Mouse (Mus musculus): ENCODE measurements around the gene Tmem150c. TPM values are rescaled to one million over a fixed set of nuclear protein-coding genes. Genes with fewer than 3 reads are reported as not detected.

Gene Tmem150c
- total RNA-seq, 2 experiments from 2014 or later = 6.2 to 15.2 TPM

DNA sequence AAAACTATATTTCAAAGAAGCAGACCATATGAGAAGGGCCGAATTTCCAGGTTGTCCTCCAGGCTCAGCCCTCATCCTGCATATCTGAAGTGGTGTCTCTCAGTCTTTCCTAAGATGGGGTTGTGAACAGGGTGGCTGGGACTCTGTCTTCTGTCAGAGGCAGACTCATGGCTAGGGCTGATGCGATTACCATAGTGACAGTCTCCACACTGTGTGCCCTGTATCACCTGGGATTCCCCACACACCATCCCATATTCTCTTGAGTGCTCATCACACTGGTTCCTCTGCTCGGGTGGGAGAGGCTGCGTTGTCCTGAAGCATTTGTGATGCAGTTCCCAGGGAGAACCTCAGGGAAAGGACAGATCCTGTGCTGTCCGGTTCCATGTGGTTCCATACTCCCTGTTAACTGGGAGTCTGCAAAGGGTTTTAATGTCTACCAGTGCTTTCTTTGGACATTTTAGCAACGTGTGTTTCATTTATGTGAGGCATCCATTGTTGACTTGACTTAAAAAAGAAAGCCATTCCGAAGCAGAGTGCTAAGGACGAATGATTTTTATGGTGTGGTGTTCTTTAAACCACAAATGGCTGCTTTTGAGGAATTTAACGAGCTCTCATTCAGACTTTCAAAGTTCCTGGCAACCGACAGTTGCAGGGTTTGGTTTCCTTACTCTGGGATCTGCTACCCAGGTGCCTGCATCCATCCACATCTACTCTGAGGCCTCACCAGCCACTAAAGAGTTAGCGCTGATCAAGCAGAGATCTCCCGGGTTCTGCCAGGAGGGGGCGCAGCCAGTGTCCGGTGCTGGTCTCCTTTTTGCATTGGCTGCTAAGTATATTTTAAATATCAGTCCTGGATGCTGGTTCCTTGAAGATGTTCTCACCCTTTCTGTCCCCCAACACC, 7.2 kb upstream of the Tmem150c start:
- DNase-seq = peak in 1 of 2 experiments; percentile 30

DNA sequence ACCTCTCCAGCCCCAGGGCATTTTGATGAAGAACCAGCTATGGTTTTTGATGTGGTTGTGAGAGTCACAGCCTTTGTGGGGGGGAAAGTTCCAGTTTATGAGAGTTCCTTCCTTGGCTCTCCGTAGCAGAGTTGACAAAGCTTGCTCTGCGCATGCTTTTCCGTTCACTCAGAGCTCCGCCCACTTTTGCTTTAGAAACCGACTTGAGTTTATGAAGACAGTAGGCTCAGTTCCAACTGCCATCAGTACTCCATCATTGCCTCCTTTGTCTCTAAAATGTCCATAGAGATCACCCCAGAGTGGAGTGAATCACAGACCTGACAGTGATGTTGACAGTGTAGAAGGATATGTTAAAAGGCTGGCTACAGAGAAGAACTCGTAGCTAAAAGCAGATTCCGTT, 3.8 kb upstream of the Tmem150c start:
- DNase-seq = no peak

DNA sequence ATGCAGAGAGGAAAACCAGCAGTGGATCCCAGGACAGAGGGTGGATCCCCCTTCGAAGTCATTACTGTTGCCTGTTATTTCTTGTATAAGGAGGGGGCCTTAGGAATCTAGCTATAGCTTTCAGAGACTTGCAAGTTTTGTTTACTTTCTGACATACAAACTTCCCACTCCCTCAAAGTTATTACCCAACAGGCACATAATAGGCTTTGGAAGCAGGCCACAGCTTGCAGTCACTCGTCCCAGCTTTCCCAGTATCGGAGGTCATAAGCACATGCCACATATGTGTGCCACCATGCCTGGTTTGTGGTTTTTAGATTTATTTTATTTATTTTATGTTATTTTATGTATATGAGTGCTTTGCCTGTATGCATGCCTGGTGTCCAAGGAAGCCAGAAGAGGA, 3.2 kb upstream of the Tmem150c start:
- no peak for DNase-seq

DNA sequence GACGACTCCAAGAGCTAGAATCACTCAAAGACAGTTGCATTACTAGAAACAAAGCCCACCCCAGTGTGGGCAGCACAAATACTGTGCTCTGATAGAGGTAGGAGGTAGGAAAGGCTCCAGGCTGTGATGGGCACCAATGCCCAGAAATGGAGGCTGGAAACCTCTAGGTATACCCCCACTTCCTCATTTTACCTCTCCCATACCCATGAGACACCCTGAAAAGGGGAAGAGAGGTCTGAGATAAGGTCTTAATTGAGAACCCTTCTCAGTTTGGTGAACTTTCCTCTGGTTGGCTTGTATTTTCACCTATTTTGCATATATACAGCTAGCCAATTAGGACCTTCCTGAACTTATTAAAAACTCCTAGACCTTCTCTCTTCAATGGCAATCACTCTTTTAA, 2.4 kb upstream of the Tmem150c start:
- DNase-seq = no peak

DNA sequence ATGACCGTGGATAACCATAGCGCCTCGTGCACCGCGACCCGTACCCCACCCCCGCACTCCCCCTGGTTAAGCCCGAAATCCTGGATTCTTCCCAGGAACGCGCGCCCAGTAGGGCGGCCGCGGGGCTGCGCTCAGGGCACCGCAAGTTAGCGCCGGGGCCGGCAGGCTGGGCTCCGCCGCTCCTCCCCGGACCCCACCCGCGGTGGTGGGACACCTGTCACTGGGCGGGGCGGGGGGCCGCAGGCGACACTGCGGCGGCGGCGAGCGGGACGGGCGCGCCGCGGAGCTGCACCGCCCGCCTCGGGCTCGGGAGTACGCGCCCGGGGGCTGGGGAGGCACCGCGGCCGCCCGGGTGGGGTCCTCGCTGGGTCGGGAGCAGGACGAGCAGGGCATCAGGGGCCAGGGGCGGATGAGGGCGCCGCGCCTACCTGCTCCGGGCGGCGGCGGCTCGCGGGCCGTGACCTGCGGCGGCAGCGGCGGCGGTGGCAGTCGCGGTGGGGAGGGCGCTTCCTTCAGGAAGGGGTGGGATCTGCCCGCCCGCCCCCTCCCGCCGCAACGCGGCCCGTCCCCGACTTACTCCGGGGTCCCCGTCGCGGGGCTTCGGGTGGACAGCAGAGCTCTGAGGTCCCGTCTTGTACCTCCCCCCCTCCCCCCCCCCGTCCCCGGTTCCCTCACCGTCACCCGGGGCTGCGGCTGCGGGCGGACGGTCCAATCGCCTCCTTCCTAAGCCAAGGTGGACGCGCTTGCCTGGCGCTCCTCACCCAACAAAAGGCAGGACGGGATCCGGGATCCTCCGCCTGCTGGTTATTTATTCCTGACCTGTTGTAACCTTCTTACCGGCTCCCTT, 594 bp downstream of the Tmem150c start:
- DNase-seq = peak; percentile 29 to 38

DNA sequence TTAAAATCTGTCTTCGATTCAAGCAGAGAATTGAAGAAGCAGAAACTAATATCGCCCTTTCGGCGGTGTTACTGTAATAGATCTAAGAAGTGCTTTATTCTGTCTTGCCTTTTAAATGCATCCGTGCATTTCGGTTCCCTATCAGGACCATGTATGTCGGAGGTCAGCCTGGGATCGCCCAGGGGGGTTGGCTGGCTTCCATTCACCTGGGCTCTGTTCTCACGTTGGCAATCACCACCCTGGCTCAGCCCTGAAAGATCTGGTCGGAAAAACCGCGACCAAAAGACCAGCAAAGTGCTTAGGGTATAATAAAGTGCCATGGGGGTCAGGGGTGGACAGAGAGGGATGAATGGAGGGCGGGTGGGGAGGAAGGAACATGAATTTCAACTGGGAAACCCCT, 1.3 kb downstream of the Tmem150c start:
- no peak for DNase-seq

DNA sequence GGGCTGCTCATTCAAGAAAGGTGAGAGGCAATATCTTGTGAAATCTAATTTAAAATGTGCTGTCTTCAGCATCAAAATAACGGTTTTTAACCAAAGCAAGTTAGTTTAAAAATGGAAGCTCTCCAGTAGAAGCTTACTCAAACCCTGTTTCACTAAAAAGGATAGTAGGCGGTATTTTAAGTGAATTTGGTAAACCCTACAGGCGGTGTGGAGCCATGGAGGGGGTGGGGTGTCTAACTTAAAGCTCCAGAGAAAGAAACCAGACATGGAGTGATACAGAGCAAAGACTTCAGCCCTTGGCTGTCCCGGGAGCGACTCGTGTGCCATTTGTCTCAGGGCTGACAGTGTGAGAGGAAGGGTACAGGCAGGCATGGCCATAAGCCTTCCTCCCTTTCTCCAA, 4.0 kb downstream of the Tmem150c start:
- no peak for DNase-seq

DNA sequence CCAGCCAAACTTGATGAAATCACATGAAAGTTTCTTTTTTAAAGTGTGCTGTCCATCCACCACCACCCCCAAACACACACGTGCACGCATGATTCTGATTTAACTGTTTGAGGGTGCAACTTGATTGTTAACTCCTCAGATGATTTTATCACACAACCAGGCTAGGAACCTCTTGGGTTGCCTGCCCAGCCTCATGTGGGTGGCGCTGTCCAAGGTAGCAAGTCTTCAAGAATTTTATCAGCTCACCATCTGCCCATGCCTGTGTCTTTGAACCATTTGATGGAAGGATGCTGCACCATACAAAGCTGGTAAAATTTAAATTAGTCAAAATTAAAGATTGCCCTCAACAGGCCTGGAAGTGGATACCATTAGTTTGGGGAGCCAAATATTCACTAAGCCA, 9.6 kb downstream of the Tmem150c start:
- no peak for DNase-seq

DNA sequence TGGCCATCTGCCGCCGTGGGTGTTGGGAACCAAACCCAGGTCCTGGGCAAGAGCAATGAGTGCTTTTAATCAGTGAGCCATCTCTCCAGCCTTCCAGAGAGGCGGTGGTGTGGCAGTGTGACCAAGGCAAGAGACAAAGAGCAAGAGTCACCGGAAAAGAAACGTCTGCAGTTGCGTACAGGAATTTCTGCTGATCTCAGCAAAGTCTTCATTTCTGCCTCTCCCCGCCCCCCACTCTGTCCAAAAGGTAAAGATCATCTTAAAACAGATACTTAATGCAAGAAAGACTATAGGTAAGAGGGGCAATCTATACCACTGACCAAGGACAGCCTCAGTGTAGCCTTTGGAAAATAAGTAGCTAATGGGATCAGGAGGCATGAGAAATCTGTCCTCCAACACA, 14.8 kb downstream of the Tmem150c start:
- DNase-seq = no peak

DNA sequence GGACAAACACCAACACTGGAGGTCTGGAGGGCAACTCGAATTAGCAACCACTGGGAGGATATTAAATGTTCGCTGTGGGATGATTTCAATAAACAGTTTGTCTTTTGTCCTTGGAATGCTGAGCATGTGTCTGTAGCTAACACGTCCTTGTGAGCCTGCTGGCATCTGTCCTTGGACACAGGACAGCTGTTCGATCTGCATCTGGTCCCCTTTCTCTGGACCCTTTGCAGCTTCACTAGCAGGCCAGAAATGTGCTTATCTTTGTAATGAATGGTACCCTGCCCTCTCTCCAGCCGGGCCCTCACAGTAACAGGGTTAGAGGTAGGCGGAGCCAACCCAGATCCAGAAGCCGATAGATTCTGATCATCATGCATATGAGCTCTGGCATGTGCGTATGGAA, 32.3 kb downstream of the Tmem150c start:
- no peak for DNase-seq

DNA sequence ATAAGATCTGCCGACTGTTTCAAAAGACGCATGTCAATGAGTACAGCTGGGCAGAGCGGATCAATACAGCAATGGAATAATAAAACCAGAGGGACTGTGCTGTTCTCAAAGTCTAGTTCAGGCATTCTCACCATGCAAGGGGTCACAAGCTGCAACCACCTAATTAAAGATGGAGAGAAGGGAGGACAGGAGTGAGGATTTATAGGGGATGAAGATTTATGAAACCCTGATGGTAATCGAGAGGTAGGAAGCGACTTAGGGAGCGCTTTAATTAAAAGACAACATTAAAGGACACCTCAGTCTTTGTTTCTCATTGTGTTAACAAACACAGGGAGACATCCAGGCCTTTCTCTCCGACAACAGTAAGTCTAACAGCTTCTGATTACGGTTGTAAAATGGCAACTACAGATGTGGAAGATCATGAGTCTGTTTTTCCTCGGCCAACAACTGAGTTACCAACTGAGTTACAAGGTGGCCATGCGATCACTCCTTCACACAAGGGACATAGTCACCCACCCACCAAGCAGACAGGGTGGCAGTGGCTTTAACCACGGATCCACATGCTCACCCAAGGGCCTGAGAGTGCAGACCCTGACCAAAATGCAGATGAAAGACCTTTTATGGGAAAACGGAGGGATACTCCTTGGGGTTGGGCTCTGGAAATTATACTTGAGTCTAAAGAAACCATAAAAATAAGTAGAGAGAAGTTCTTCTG, 34.0 kb downstream of the Tmem150c start:
- DNase-seq = no peak

DNA sequence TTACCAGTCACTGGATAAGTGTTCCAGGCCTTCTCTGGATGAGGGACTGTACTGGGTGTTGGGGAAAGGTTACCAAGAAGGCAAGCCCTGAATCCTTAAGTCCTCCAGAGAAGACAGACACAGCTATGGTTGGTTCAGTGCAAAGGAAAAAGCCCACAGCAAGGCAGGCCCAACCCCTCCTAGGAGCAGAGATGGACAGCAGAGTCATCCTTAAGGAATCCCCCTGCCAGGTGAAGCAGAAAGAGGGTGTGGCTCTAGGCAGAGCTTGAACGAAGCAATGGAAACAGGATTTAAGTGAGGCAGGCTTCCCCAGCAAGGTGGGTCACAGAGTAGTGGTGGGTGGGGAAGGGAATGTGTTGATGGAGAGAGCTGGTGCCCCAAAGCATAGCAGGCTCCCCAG, 35.1 kb downstream of the Tmem150c start:
- no peak for DNase-seq

DNA sequence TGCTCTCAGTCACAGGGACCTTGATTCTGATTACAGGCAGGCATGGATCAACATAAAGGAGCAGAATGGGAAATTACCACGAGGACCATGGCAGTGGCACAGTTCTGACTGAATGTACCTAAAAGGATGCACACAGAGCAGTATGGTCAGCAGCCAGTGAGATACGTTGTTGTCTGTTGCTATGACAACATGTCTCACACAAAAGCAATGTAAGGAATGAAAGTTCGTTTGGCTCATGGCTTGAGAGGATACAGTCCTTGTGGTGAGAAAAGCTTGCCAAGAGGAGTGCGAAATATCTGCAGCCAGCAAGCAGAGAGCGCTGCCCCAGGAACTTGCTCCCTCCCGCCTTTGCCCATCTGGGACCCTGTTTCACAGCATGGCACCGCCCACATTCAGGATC, 36.3 kb downstream of the Tmem150c start:
- DNase-seq = no peak

DNA sequence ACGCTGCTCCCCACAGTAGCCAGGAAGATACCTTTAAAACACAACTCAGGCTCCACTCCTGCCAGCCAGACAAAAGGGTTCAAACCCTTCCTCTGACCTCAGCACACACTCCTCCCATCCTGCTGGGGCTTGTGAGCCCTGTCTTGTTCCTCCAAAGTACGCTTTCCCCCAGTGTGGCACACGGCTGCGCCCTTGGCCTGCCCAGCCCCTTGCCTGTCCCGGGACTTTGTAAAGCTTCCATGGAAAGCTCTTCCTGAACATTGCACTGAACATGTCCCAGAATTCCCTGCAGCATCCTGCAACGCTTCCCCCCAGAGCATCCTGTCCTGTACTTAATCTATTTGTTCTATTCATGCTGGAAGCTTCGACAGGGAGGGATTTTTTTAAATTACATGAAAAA, 38.4 kb downstream of the Tmem150c start:
- no peak for DNase-seq

DNA sequence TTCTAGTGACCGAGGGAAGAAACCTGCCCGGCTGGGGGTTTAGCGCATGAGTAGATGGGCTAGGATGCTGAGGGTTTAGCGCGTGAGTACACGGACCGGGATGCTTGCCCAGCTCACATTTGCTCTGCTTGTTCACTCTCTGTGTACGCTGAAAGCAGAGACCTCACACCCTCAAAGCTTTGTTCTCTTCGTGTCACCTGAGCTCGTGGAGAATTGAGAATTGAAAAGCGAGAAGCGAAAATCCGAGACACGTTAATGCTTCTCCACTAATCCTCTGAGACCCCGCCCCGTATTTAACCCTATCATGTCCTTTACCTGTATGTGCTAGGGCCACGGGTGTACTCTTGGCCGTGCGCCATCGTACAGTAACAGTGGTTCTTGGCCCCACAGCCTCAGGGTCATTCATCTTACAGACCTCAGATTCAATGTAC, 38.9 kb downstream of the Tmem150c start:
- no peak for DNase-seq

DNA sequence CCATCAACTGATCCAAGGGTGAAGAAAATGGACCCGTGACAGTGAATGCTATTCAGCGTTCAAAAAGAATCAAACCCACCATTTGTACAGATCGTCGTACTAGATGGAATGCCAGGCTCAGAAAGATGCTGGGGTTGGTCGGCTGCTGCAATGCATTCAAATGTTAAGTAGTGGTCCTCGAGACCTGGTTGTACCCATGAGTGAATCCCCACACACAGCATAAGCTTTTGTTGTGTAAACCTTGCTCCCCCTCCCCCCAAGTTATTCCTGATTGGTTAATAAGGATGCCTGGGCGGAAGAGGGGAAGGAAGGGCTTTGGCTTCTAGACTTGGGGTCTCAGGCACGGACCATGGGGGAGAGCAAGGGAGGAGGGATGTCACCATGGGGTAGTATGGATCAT, 40.3 kb downstream of the Tmem150c start:
- no peak for DNase-seq

DNA sequence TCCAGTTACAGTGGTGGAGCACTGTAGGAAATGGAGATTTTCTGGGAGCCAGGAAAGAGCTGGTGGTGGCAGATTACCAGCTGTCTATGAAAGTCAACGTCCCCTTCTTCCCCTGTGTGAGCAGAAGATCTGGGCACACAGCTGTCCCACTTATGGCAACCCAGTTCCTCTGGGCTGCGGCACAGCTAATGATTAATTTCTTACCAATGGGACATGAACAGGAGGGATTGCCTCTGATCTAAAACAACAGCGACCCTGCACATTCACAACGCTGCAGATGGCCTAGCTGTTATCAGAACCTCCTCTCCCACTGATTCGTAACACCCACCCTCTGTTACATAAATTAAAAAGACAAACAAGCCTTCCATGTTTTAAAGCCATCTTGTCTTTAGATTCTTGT, 46.2 kb downstream of the Tmem150c start:
- DNase-seq = no peak

DNA sequence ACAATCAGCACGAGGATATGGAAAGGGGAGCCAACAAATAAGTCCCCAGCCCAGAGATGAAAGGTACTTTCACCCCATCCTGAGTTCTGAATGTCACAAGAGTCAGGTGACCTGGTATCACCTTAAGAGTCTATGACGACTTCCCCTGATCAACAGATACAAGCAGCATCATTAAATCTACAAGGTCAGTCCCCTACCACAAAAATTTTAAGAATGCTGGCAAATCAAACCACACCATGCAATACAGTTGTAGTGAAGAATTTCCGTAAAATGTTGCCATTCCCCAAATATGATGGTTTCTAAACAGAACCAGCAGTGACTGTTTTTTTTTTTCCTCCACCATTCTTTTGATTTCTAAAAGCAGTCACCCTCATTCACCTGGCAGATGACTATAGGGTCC, 49.0 kb downstream of the Tmem150c start:
- no peak for DNase-seq

DNA sequence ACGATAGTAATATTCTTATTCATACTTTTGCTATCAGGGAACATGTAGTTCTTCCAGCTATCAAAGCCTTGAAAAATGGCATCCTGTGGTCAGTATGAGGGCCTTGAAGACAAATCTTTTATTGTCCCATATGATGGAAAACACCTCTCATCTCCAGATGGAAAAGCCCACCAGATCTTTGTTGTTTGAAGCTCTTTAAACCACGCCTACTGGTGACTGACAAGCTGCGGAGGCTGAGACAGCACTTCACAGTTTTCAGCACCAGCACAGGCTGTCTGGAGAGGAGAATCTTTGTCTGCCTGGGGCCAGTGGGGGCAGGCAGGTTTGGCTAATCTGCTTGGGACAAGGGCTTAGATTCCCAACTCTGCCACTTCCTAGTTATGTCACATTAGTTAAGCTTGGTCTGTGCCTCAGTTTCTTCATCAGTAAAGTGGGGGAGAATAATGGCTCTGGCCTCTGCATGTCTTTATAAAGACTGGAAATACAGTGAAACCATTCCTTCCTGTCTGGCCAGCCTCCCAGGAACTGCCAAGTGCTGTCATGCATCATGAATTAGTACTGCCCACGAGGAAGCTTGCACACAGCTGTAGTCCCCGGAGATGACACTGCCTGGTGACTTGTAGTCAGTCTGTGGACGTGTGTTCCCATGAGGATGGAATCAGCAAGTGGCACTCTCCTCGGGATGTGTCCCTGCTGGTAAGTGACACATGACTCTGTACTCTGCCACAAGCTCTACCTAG, 49.9 kb downstream of the Tmem150c start:
- DNase-seq = no peak

DNA sequence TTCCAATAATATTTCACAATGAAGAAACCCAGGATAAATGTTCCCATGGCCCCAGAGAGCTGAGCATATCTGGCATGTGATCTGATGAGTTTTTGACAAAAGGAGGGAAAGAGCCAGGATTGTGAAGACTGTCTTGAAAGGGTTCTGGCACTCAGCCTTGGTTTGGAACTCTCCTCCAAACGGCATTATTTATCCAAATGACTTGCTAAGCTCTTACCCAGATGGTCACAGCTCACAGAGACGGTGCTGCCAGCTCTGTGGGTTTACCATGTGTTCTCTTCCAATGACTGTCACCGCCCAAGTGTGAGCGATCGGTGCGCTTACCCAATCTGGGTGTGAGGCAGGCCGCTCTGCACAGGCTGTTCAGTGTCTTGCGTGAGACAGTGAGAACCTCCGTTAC, 50.7 kb downstream of the Tmem150c start:
- peak in 1 of 2 experiments; percentile 10 for DNase-seq

DNA sequence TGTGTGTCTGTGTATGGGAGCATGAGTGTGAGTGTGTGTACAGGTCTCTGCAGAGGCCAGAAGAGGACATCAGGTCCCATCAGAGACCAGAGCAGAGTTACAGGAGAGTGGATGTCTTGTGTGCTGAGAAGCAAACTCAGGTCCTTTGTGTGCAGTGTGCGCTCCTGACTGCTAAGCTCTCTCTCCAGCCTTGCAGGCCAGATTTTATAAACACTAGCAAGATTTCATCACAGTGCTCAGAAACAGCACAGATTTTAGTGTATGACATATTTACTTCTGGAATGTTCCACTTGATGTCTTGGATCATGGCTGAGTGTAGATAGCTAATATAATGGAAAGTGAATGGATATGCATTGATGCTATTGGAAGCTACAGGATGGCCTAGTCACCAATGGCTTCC, 57.2 kb downstream of the Tmem150c start:
- DNase-seq = no peak

DNA sequence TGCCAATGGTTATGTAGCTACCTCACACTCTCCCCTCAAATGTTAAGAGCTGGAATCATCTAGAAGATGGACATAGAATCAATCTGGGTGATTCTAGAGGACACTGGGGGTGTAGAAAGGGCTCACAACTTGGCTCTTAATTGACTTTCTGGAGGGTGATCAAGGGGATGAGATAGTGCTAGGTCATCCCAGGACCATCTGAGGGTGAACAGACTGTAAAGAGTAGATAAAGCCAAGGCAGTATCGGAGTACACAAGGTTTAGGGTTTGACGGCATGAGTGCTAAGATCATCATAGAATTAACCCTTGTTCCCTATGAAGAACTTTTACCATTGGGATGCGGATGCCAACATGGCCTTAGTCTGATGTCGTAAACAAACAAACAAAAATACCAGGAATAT, 61.6 kb downstream of the Tmem150c start:
- DNase-seq = no peak

All from heart, adult 18-20 months (tissue).